Mouse (Mus musculus) liver, adult 2 months (tissue): ENCODE results near the gene Ip6k2. TPM values are rescaled to one million over a fixed set of nuclear protein-coding genes. Genes with fewer than 3 reads are reported as not detected.

Experiments used
- DNase-seq: peaks from one replicate; pipeline ENCODE4 v3.0.0-alpha.2; 2011; ENCODE audit warnings: low read depth, low spot score; ENCODE audit errors: extremely low read depth
- H3K27ac ChIP-seq: fragments of 200-500 bp; replicated peaks from 2 replicates; pipeline ENCODE4 v1.5.1; 2012; ENCODE audit warnings: low read depth, mild to moderate bottlenecking, control low read depth, inconsistent platforms, low read length; ENCODE audit not compliant: insufficient read depth
- H3K27me3 ChIP-seq: fragments of 200-500 bp; 2 replicates; pipeline ENCODE4 v1.6.1; 2012; ENCODE audit warnings: mild to moderate bottlenecking, moderate library complexity, low read length, inconsistent platforms; ENCODE audit not compliant: control insufficient read depth, insufficient read depth
- H3K36me3 ChIP-seq: fragments of 200-500 bp; 2 replicates; pipeline ENCODE4 v1.6.1; 2012; ENCODE audit warnings: low read length, inconsistent platforms; ENCODE audit not compliant: control insufficient read depth, insufficient read depth
- H3K4me1 ChIP-seq: fragments of 200-500 bp; 2 replicates; pipeline ENCODE4 v1.6.1; 2011; ENCODE audit warnings: low read length; ENCODE audit not compliant: control insufficient read depth, insufficient read depth
- H3K4me3 ChIP-seq: fragments of 200-500 bp; 2 replicates; pipeline ENCODE4 v1.5.1; 2011; ENCODE audit warnings: low read depth, mild to moderate bottlenecking, control low read depth, low read length, moderate library complexity; ENCODE audit not compliant: insufficient read depth
- H3K79me2 ChIP-seq: fragments of 200-500 bp; 2 replicates; pipeline ENCODE4 v1.6.1; 2012; ENCODE audit warnings: inconsistent platforms, mild to moderate bottlenecking, low read length, moderate library complexity; ENCODE audit not compliant: control insufficient read depth, insufficient read depth
- H3K9ac ChIP-seq: fragments of 200-500 bp; 2 replicates; pipeline ENCODE4 v1.6.1; 2012; ENCODE audit warnings: low read depth, mild to moderate bottlenecking, control low read depth, inconsistent platforms, low read length
- CTCF ChIP-seq: fragments of 200-500 bp; IDR thresholded peaks from 2 replicates; pipeline ENCODE4 v1.5.1; 2011; ENCODE audit warnings: low read depth, low read length, control low read depth
- POLR2A ChIP-seq: fragments of 200-500 bp; IDR thresholded peaks from 2 replicates; pipeline ENCODE4 v1.6.1; 2011; ENCODE audit warnings: low read length, control low read depth; ENCODE audit not compliant: insufficient read depth; ENCODE audit errors: extremely low read depth
- WGBS: fragments of 180-500 bp; shearing (Covaris S2); methylation state at CpG from one replicate; pipeline ENCODE4 v1.1.7; 2018; 5-methylcytosine and 5-hydroxymethylcytosine counted together
- polyA plus RNA-seq: library from polyadenylated mRNA; depleted of rRNA; stranded (reverse); fragments of >200 nt; gene quantifications from 2 replicates; pipeline ENCODE4 v1.2.3, GENCODE M21; 2012
- total RNA-seq: library from RNA; depleted of rRNA; stranded (reverse); fragments of >200 nt; gene quantifications from 2 replicates; pipeline ENCODE4 v1.2.3, GENCODE M21; 2014

Gene Ip6k2
- total and polyA plus RNA-seq, 2 experiments = 47.1 to 78.6 TPM

DNA sequence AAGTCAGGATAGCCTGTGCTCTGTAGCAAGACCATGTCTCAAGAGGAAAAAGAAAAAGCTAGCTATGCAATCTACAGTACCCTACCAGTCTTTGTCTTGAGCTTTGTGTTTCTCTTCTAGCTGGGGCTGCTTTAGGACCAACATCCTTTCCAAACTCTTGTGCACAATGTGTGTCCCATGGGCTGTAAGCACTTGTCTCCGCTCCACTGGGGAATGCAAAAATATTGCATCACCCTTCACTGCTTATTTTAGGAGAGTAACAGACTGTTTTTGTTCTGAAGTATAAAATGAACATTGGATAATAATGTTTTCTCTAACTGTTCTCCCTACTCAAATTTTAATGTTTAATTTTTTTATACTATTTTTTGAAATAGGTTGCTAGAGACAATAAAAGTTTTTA is 2.9 kb downstream of the Ip6k2 start:
- 0 out of 2 replicates have a peak, but pooled peaks cover 2% of the 10 kb centered on the region for H3K36me3 ChIP-seq
- H3K27me3 ChIP-seq = no peaks in the 10 kb centered on the region
- no peak overlapping the region for H3K9ac ChIP-seq
- 13% methylated on average over 1 of the region's 1 CpGs for WGBS
- 0 out of 2 replicates have a peak overlapping the region, but pooled peaks have one; percentile 16 for H3K27ac ChIP-seq
- TF ChIP-seq POLR2A (no peak), CTCF (no peak)
- peak; percentile 60 for DNase-seq
- peaks cover 56% of the 10 kb centered on the region for H3K79me2 ChIP-seq
- H3K4me1 ChIP-seq = peaks cover 34% of the 10 kb centered on the region
- no peak overlapping the region for H3K4me3 ChIP-seq

DNA sequence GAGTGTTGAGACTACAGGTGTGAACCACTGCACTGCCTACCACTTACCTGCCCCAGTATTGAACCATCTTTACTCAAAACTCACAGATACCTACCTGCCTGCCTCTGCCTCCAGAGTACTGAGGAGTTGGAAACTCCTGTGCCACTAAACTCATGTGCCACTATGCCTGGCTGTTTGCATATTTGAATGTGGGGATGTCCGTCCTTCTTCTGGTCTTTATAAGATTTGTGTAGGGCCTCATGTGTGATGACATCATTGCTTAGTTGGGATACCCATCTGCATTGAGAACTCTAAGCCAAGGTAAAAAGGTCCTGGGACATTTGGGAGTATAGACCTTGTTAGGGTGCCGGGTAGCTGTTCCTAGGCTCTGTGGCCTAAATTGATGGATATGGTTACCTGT is 3.5 kb downstream of the Ip6k2 start:
- Histone ChIP-seq H3K4me1 (peaks cover 39% of the 10 kb centered on the region), H3K27ac (peak overlapping the region; percentile 44; the same call in 1 of the 2 replicates), H3K27me3 (no peaks in the 10 kb centered on the region), H3K9ac (no peak overlapping the region), H3K36me3 (0 out of 2 replicates have a peak, but pooled peaks cover 2% of the 10 kb centered on the region), H3K4me3 (no peak overlapping the region), H3K79me2 (peaks cover 62% of the 10 kb centered on the region)
- 91% methylated on average over 2 of the region's 2 CpGs for WGBS
- no peak for DNase-seq
- no peak for TF ChIP-seq CTCF
- no peak for TF ChIP-seq POLR2A

DNA sequence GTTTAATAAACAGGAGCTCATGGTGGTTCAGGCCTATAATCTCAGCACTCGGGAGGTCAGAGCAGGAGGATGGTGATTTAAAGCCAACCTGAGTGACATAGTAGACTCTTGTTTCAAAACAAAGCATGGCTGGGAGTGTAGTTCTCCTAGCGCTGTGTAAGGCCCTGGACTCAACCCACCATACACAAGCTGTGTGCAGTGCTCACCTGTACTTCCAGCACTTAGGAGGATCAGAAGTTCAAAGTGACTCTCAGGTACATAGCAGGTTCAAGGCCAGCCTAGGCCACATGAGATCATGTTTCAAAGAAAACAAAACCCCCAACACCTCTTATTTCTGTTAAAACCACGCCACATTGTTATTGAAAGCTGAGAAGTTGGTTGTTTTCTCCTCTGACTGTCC is 5.1 kb downstream of the Ip6k2 start:
- H3K79me2 ChIP-seq = peaks cover 67% of the 10 kb centered on the region
- peaks cover 48% of the 10 kb centered on the region for H3K4me1 ChIP-seq
- H3K4me3 ChIP-seq = no peak overlapping the region
- H3K9ac ChIP-seq = no peak overlapping the region
- H3K27ac ChIP-seq = peak overlapping the region; percentile 22
- no peaks in the 10 kb centered on the region for H3K27me3 ChIP-seq
- WGBS = 51% methylated on average over 3 of the region's 3 CpGs
- peak; percentile 59 for DNase-seq
- H3K36me3 ChIP-seq = 0 out of 2 replicates have a peak, but pooled peaks cover 2% of the 10 kb centered on the region
- TF ChIP-seq CTCF = no peak
- no peak for TF ChIP-seq POLR2A

- 40% methylated on average over 1 of the region's 1 CpGs for WGBS
- Histone ChIP-seq H3K27ac (peak overlapping the region; percentile 7), H3K79me2 (peaks cover 55% of the 10 kb centered on the region), H3K27me3 (no peaks in the 10 kb centered on the region), H3K4me3 (no peak overlapping the region), H3K4me1 (peaks cover 41% of the 10 kb centered on the region), H3K36me3 (0 out of 2 replicates have a peak, but pooled peaks cover 2% of the 10 kb centered on the region), H3K9ac (0 out of 2 replicates have a peak overlapping the region, but pooled peaks have one; percentile 36)
- no peak for DNase-seq
- TF ChIP-seq CTCF (no peak), POLR2A (no peak)
These were observed 8.7 kb downstream of the Ip6k2 start for GRCm38 (mm10) chr9:108792307-108792706.

GRCm38 (mm10) chr9:108792730-108793129 is 9.1 kb downstream of the Ip6k2 start:
- no peak for DNase-seq
- H3K27me3 ChIP-seq = no peaks in the 10 kb centered on the region
- H3K4me1 ChIP-seq = peaks cover 39% of the 10 kb centered on the region
- peaks cover 54% of the 10 kb centered on the region for H3K79me2 ChIP-seq
- no peak overlapping the region for H3K4me3 ChIP-seq
- 20% methylated on average over 3 of the region's 3 CpGs for WGBS
- H3K36me3 ChIP-seq = 0 out of 2 replicates have a peak, but pooled peaks cover 2% of the 10 kb centered on the region
- H3K9ac ChIP-seq = 0 out of 2 replicates have a peak overlapping the region, but pooled peaks have one; percentile 36
- TF ChIP-seq CTCF = no peak
- TF ChIP-seq POLR2A = no peak
- peak overlapping the region; percentile 7 for H3K27ac ChIP-seq

DNA sequence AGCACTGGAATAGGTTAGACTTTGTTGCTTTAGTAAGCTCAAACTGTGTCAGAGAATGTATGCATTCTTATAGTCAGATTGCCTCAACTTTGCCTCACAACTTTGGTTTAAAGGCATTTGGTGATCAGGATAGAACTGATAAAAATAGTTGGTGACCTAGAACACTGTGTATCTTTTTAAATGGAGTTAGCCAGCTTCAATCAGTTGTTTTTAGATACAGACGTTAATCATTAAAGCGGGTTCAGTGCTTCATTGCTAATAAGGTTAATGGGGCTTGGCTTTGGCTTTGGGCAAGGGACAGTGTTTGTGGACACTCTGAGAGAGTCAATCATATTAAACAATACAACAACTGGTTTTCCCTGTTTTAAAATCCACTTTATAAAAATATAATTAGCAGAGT is 11.7 kb downstream of the Ip6k2 start:
- H3K36me3 ChIP-seq = peaks cover 23% of the 10 kb centered on the region
- WGBS = 18% methylated on average over 2 of the region's 2 CpGs
- peaks cover 37% of the 10 kb centered on the region for H3K79me2 ChIP-seq
- peak; percentile 97 for DNase-seq
- no peaks in the 10 kb centered on the region for H3K27me3 ChIP-seq
- H3K4me1 ChIP-seq = peaks cover 32% of the 10 kb centered on the region
- H3K9ac ChIP-seq = no peak overlapping the region
- peak overlapping the region; percentile 90 for H3K27ac ChIP-seq
- no peak for TF ChIP-seq POLR2A
- TF ChIP-seq CTCF = no peak
- H3K4me3 ChIP-seq = peak overlapping the region; percentile 39; the same call in 1 of the 2 replicates
